8 mouse cellular contexts compared by ENCODE assay signal in genomic region chr7:25618865-25619721, GRCm38 (mm10). TPM values are rescaled to one million over a fixed set of nuclear protein-coding genes. Genes with fewer than 3 reads are reported as not detected.
DNase-seq lines count a peak whose midpoint lies in the region; ATAC-seq and TF ChIP-seq lines count a peak whose summit lies in the region.

Gene Dmac2, plus strand, starts transcription at chr7:25619414.

- H3K27ac ChIP-seq in hindbrain, embryonic 10.5 days: peak within 1 kb of the TSS; percentile 67
- no peak within 1 kb of the TSS for H3K27ac ChIP-seq in lung, postnatal 0 days (ENCODE audit: low read length)

- peak within 1 kb of the TSS; percentile 36; the same call in 1 of the 2 replicates for H3K9ac ChIP-seq in lung, postnatal 0 days (replicated peaks; ENCODE audit: low read depth)

- H3K27me3 ChIP-seq in hindbrain, embryonic 10.5 days (ENCODE audit: insufficient read depth, poor library complexity, severe bottlenecking): peaks cover 5% of the 10 kb centered on the region; the same call in 1 of the 2 replicates
- H3K27me3 ChIP-seq in lung, postnatal 0 days (replicated peaks; ENCODE audit: insufficient read depth, low read length): no peaks in the 10 kb centered on the region

- H3K36me3 ChIP-seq in hindbrain, embryonic 10.5 days: peaks cover 24% of the 10 kb centered on the region
- 0 out of 2 replicates have a peak, but pooled peaks cover 6% of the 10 kb centered on the region for H3K36me3 ChIP-seq in lung, postnatal 0 days (ENCODE audit: insufficient read depth, low read length)

- ATAC-seq in frontal cortex, adult (ENCODE audit: low TSS enrichment): peak; percentile 97
- peak; percentile 97 for ATAC-seq in lung, postnatal 0 days

- peak within 1 kb of the TSS; percentile 59 for H3K4me3 ChIP-seq in hindbrain, embryonic 10.5 days
- peak within 1 kb of the TSS; percentile 55 for H3K4me3 ChIP-seq in lung, postnatal 0 days (ENCODE audit: low read depth, low read length)

- H3K9me3 ChIP-seq in hindbrain, embryonic 10.5 days: no peaks in the 10 kb centered on the region
- no peaks in the 10 kb centered on the region for H3K9me3 ChIP-seq in lung, postnatal 0 days (ENCODE audit: low read length)

- WGBS in hindbrain, embryonic 10.5 days: 2% methylated on average over 53 of the region's 53 CpGs
- under 1% methylated on average over 53 of the region's 53 CpGs for WGBS in lung, postnatal 0 days

- TF ChIP-seq EP300 in lung, postnatal 0 days (IDR thresholded peaks at IDR 0.05): no peak

- H3K4me2 ChIP-seq in lung, postnatal 0 days (replicated peaks; ENCODE audit: low read depth, low read length): peak within 1 kb of the TSS; percentile 51

- peak; percentile 70 for DNase-seq in MN1 (ENCODE audit: low spot score)
- DNase-seq in cerebellum, adult 9-10 months: peak; percentile 97
- DNase-seq in hindbrain, embryonic 10.5 days (ENCODE audit: low spot score): peak; percentile 91
- peak; percentile 96 for DNase-seq in layer of hippocampus, adult 9-11 months
- peak; percentile 96 for DNase-seq in lung, postnatal 0 days (ENCODE audit: low spot score)
- DNase-seq in ovary, postnatal 14 days (ENCODE audit: low spot score): peak; percentile 83
- peak; percentile 97 for DNase-seq in thymus, postnatal 14 days

- 0 out of 2 replicates have a peak, but pooled peaks have one; percentile 9 for TF ChIP-seq CTCF in lung, postnatal 0 days (IDR thresholded peaks at IDR 0.05)

- peaks cover 13% of the 10 kb centered on the region; the same call in 1 of the 2 replicates for H3K4me1 ChIP-seq in hindbrain, embryonic 10.5 days (replicated peaks)
- peaks cover 7% of the 10 kb centered on the region; the same call in 1 of the 2 replicates for H3K4me1 ChIP-seq in lung, postnatal 0 days (ENCODE audit: insufficient read depth, low read depth, low read length)

RNA-seq across cellular contexts. Expression of gene Dmac2, which starts in this region (rescaled TPM):
- polyA plus RNA-seq in hindbrain, embryonic 10.5 days (2016; fragmentation: Nextera tagmentation; extraction: Ambion mirVana): 26.3 and 29.6 TPM in 2 replicates
- 20.0 and 22.5 TPM in 2 replicates for polyA plus RNA-seq in lung, postnatal 0 days (2015; fragmentation: Nextera tagmentation; extraction: Ambion mirVana)
